Comparison of ENCODE assay signal across 15 mouse cellular contexts in the genomic region with DNA sequence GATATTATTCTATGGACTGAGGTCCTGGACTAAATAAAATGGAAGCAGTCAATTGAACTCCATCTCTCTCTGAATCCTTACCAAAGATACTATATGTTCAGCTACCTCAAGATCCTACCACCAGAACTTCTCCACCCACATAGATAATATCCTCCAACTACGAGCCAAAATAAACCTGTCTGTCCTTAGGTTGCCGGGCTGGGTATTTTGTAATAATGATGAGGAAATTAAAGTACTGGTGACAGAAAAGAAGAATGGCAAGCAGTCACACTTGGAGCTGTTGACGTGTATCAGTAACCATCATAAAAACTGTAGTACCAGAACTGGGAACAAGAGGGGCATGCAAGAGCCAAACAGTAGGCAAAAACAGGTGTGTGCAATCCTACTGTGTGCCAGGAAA.
"Had no signal": no experiment of that assay in that cellular context is flagged by ENCODE, and none has a peak within 500 bp of the region (broad histone marks: within the 10 kb centered on the region; RNA-seq: fewer than 3 reads in every experiment).

No protein-coding gene starts in this region.

- H3K4me1 ChIP-seq: neural tube, embryonic 15.5 days; stomach, embryonic 15.5 days had no signal

- H3K4me3 ChIP-seq: neural tube, embryonic 15.5 days; stomach, embryonic 15.5 days had no signal

- H3K27ac ChIP-seq: neural tube, embryonic 15.5 days; stomach, embryonic 15.5 days; stomach, postnatal 0 days had no signal

- DNase-seq: retina, postnatal 1 day; right cerebral cortex, adult 18-20 months; right cerebral cortex, postnatal 14 days; right cerebral cortex, postnatal 25 days; right cerebral cortex, postnatal 4 days; spleen, adult 18-20 months; thymus, adult 18-20 months; thymus, adult 2 months; thymus, postnatal 14 days; thymus, postnatal 25 days; thymus, postnatal 36 days; thymus, postnatal 4 days had no signal

- H3K27me3 ChIP-seq: neural tube, embryonic 15.5 days; stomach, embryonic 15.5 days had no signal

- H3K4me2 ChIP-seq: neural tube, embryonic 15.5 days; stomach, embryonic 15.5 days had no signal

- H3K36me3 ChIP-seq: neural tube, embryonic 15.5 days; stomach, embryonic 15.5 days had no signal

- H3K9me3 ChIP-seq: neural tube, embryonic 15.5 days; stomach, embryonic 15.5 days had no signal

- H3K9ac ChIP-seq: neural tube, embryonic 15.5 days; stomach, embryonic 15.5 days had no signal
